Mouse (Mus musculus): Measurements from ENCODE around the gene Pgs1. TPM values are rescaled to one million over a fixed set of nuclear protein-coding genes. Genes with fewer than 3 reads are reported as not detected.

Gene Pgs1
- total and polyA plus RNA-seq, 3 experiments: 17.9 to 21.8 (median 18.1) TPM

GRCm38 (mm10) chr11:118043293-118043907 lies 57.3 kb downstream of the Pgs1 start:
- no peak overlapping the region for H3K4me3 ChIP-seq
- no peaks in the 10 kb centered on the region for H3K4me1 ChIP-seq (ENCODE audit: control insufficient read depth, insufficient read depth, low read length)
- H3K36me3 ChIP-seq (ENCODE audit: control insufficient read depth, insufficient read depth, low read length): no peaks in the 10 kb centered on the region
- 48% methylated on average over 14 of the region's 14 CpGs for WGBS
- no peaks in the 10 kb centered on the region for H3K27me3 ChIP-seq (ENCODE audit: control insufficient read depth, insufficient read depth, low read length)
- peak; percentile 54 to 66 for DNase-seq
- intact Hi-C loops (cut with DNase I): no loop called here
- no peak for TF ChIP-seq POLR2A (IDR thresholded peaks at IDR 0.05; ENCODE audit: insufficient read depth, low read depth, low read length)
- peak; percentile 39 for TF ChIP-seq CTCF (IDR thresholded peaks at IDR 0.05)
- no peak for TF ChIP-seq EP300 (IDR thresholded peaks at IDR 0.05; ENCODE audit: insufficient read depth, low read depth, low read length)
- H3K79me2 ChIP-seq (replicated peaks; ENCODE audit: control insufficient read depth, insufficient read depth, low read length): no peaks in the 10 kb centered on the region
- H3K9ac ChIP-seq (ENCODE audit: low read depth, low read length): no peak overlapping the region
- H3K27ac ChIP-seq: no peak overlapping the region

GRCm38 (mm10) chr11:118049641-118050040 lies 63.5 kb downstream of the Pgs1 start:
- TF ChIP-seq EP300 (IDR thresholded peaks at IDR 0.05; ENCODE audit: insufficient read depth, low read depth, low read length) (no peak), CTCF (IDR thresholded peaks at IDR 0.05) (no peak), POLR2A (IDR thresholded peaks at IDR 0.05; ENCODE audit: insufficient read depth, low read depth, low read length) (no peak)
- H3K4me3 ChIP-seq: no peak overlapping the region
- no peaks in the 10 kb centered on the region for H3K27me3 ChIP-seq (ENCODE audit: control insufficient read depth, insufficient read depth, low read length)
- no peak overlapping the region for H3K27ac ChIP-seq
- no peaks in the 10 kb centered on the region for H3K4me1 ChIP-seq (ENCODE audit: control insufficient read depth, insufficient read depth, low read length)
- H3K36me3 ChIP-seq (ENCODE audit: control insufficient read depth, insufficient read depth, low read length): no peaks in the 10 kb centered on the region
- 40% methylated on average over 8 of the region's 8 CpGs for WGBS
- H3K79me2 ChIP-seq (replicated peaks; ENCODE audit: control insufficient read depth, insufficient read depth, low read length): no peaks in the 10 kb centered on the region
- H3K9ac ChIP-seq (ENCODE audit: low read depth, low read length): no peak overlapping the region
- no peak for DNase-seq
- intact Hi-C loops (cut with DNase I): no loop called here

GRCm38 (mm10) chr11:118050174-118050573 lies 64.1 kb downstream of the Pgs1 start:
- intact Hi-C loops (cut with DNase I): no loop called here
- 86% methylated on average over 16 of the region's 16 CpGs for WGBS
- no peak overlapping the region for H3K27ac ChIP-seq
- H3K27me3 ChIP-seq (ENCODE audit: control insufficient read depth, insufficient read depth, low read length): no peaks in the 10 kb centered on the region
- H3K36me3 ChIP-seq (ENCODE audit: control insufficient read depth, insufficient read depth, low read length): no peaks in the 10 kb centered on the region
- no peaks in the 10 kb centered on the region for H3K4me1 ChIP-seq (ENCODE audit: control insufficient read depth, insufficient read depth, low read length)
- no peak overlapping the region for H3K4me3 ChIP-seq
- no peak overlapping the region for H3K9ac ChIP-seq (ENCODE audit: low read depth, low read length)
- no peaks in the 10 kb centered on the region for H3K79me2 ChIP-seq (replicated peaks; ENCODE audit: control insufficient read depth, insufficient read depth, low read length)
- TF ChIP-seq CTCF (IDR thresholded peaks at IDR 0.05) (no peak), EP300 (IDR thresholded peaks at IDR 0.05; ENCODE audit: insufficient read depth, low read depth, low read length) (no peak), POLR2A (IDR thresholded peaks at IDR 0.05; ENCODE audit: insufficient read depth, low read depth, low read length) (no peak)
- no peak for DNase-seq

GRCm38 (mm10) chr11:118058367-118058766 lies 72.3 kb downstream of the Pgs1 start:
- no peaks in the 10 kb centered on the region for H3K36me3 ChIP-seq (ENCODE audit: control insufficient read depth, insufficient read depth, low read length)

GRCm38 (mm10) chr11:118058872-118059271 lies 72.8 kb downstream of the Pgs1 start:
- Histone ChIP-seq H3K9ac (ENCODE audit: low read depth, low read length) (no peak overlapping the region), H3K79me2 (replicated peaks; ENCODE audit: control insufficient read depth, insufficient read depth, low read length) (no peaks in the 10 kb centered on the region), H3K36me3 (ENCODE audit: control insufficient read depth, insufficient read depth, low read length) (no peaks in the 10 kb centered on the region), H3K4me1 (ENCODE audit: control insufficient read depth, insufficient read depth, low read length) (no peaks in the 10 kb centered on the region), H3K4me3 (no peak overlapping the region), H3K27ac (no peak overlapping the region), H3K27me3 (ENCODE audit: control insufficient read depth, insufficient read depth, low read length) (no peaks in the 10 kb centered on the region)
- WGBS: 52% methylated on average over 10 of the region's 10 CpGs
- intact Hi-C loops (cut with DNase I): no loop called here
- no peak for DNase-seq
- no peak for TF ChIP-seq CTCF (IDR thresholded peaks at IDR 0.05)
- no peak for TF ChIP-seq POLR2A (IDR thresholded peaks at IDR 0.05; ENCODE audit: insufficient read depth, low read depth, low read length)
- no peak for TF ChIP-seq EP300 (IDR thresholded peaks at IDR 0.05; ENCODE audit: insufficient read depth, low read depth, low read length)

More at GRCm38 (mm10) chr11:118058367-118058766, 72.3 kb downstream of the Pgs1 start:
- Histone ChIP-seq H3K4me3 (no peak overlapping the region), H3K27me3 (ENCODE audit: control insufficient read depth, insufficient read depth, low read length) (no peaks in the 10 kb centered on the region), H3K4me1 (ENCODE audit: control insufficient read depth, insufficient read depth, low read length) (no peaks in the 10 kb centered on the region), H3K79me2 (replicated peaks; ENCODE audit: control insufficient read depth, insufficient read depth, low read length) (no peaks in the 10 kb centered on the region), H3K27ac (no peak overlapping the region), H3K9ac (ENCODE audit: low read depth, low read length) (no peak overlapping the region)
- TF ChIP-seq CTCF (IDR thresholded peaks at IDR 0.05): no peak
- TF ChIP-seq EP300 (IDR thresholded peaks at IDR 0.05; ENCODE audit: insufficient read depth, low read depth, low read length): no peak
- TF ChIP-seq POLR2A (IDR thresholded peaks at IDR 0.05; ENCODE audit: insufficient read depth, low read depth, low read length): no peak
- intact Hi-C loops (cut with DNase I): no loop called here
- no peak for DNase-seq
- 67% methylated on average over 12 of the region's 12 CpGs for WGBS

GRCm38 (mm10) chr11:118060038-118060437 lies 73.9 kb downstream of the Pgs1 start:
- H3K27ac ChIP-seq: no peak overlapping the region
- no peak overlapping the region for H3K4me3 ChIP-seq
- intact Hi-C loops (cut with DNase I): no loop called here
- WGBS: 80% methylated on average over 14 of the region's 14 CpGs
- no peaks in the 10 kb centered on the region for H3K79me2 ChIP-seq (replicated peaks; ENCODE audit: control insufficient read depth, insufficient read depth, low read length)
- DNase-seq: no peak
- H3K36me3 ChIP-seq (ENCODE audit: control insufficient read depth, insufficient read depth, low read length): no peaks in the 10 kb centered on the region
- no peak overlapping the region for H3K9ac ChIP-seq (ENCODE audit: low read depth, low read length)
- no peaks in the 10 kb centered on the region for H3K27me3 ChIP-seq (ENCODE audit: control insufficient read depth, insufficient read depth, low read length)
- TF ChIP-seq CTCF (IDR thresholded peaks at IDR 0.05) (no peak), POLR2A (IDR thresholded peaks at IDR 0.05; ENCODE audit: insufficient read depth, low read depth, low read length) (no peak), EP300 (IDR thresholded peaks at IDR 0.05; ENCODE audit: insufficient read depth, low read depth, low read length) (no peak)
- H3K4me1 ChIP-seq (ENCODE audit: control insufficient read depth, insufficient read depth, low read length): no peaks in the 10 kb centered on the region
